Mouse (Mus musculus): Measurements from ENCODE around the gene Cyb5d1. TPM values are rescaled to one million over a fixed set of nuclear protein-coding genes. Genes with fewer than 3 reads are reported as not detected.

The Cyb5d1 gene
- total RNA-seq, 2 experiments from 2014 or later: 18.8 to 22.3 TPM

GRCm38 (mm10) chr11:69357690-69358089, 37.7 kb downstream of the Cyb5d1 start:
- DNase-seq: no peak

- DNase-seq: no peak
These were observed 38.9 kb downstream of the Cyb5d1 start for GRCm38 (mm10) chr11:69356544-69356943.

- no peak for DNase-seq
These were observed 49.0 kb downstream of the Cyb5d1 start for GRCm38 (mm10) chr11:69346441-69346840.

Other genes starting within 250 kb of the Cyb5d1 start
- not detected for gene Alox12b, start 238.6 kb downstream of the Cyb5d1 start, total RNA-seq (2021)
- gene Alox8, start 197.8 kb downstream of the Cyb5d1 start, total RNA-seq (2021): under 1 TPM in 1 of 2 experiments, not detected in 1; 0.09 TPM
- gene Gucy2e, start 158.6 kb downstream of the Cyb5d1 start, total RNA-seq (2021): not detected
- 1 to 10 TPM; 4.7 to 6.6 TPM for gene Cntrob, start 71.9 kb downstream of the Cyb5d1 start, total RNA-seq (2021)
- 10 to 100 TPM; 55.4 to 55.5 TPM for gene Trappc1, start 71.7 kb downstream of the Cyb5d1 start, total RNA-seq (2021)
- gene Kcnab3, start 69.4 kb downstream of the Cyb5d1 start, total RNA-seq (2021): under 1 TPM; 0.42 to 0.93 TPM
- gene Rnf227, start 55.2 kb downstream of the Cyb5d1 start, total RNA-seq (2021): 1 to 10 TPM in 1 of 2 experiments, under 1 TPM in 1; 0.85 to 2.1 TPM
- gene Chd3, start 26.2 kb downstream of the Cyb5d1 start, total RNA-seq (2021): 10 to 100 TPM; 39.0 to 59.5 TPM
- gene Naa38, start 144 bp downstream of the Cyb5d1 start, total RNA-seq (2021): 10 to 100 TPM; 83.8 to 94.5 TPM
- gene Tmem88, start 2.6 kb upstream of the Cyb5d1 start, total RNA-seq (2021): 10 to 100 TPM; 14.0 to 15.7 TPM
- gene Kdm6b, start 18.0 kb upstream of the Cyb5d1 start, total RNA-seq (2021): 10 to 100 TPM; 35.9 to 47.5 TPM
- 1 to 10 TPM in 1 of 2 experiments, under 1 TPM in 1; 0.07 to 1.1 TPM for gene Dnah2, start 153.5 kb upstream of the Cyb5d1 start, total RNA-seq (2021)
- 1 to 10 TPM; 1.6 to 2.3 TPM for gene Efnb3, start 164.6 kb upstream of the Cyb5d1 start, total RNA-seq (2021)
- 1 to 10 TPM; 4.3 to 5.5 TPM for gene Wrap53, start 184.6 kb upstream of the Cyb5d1 start, total RNA-seq (2021)
- gene Trp53, start 184.7 kb upstream of the Cyb5d1 start, total RNA-seq (2021): 10 to 100 TPM; 30.9 to 41.2 TPM
- 100 to 1,000 TPM; 351 to 394 TPM for gene Atp1b2, start 210.3 kb upstream of the Cyb5d1 start, total RNA-seq (2021)
- under 1 TPM in 1 of 2 experiments, not detected in 1; 0.54 TPM for gene Shbg, start 222.3 kb upstream of the Cyb5d1 start, total RNA-seq (2021)
- gene Sat2, start 226.4 kb upstream of the Cyb5d1 start, total RNA-seq (2021): 1 to 10 TPM; 5.6 to 5.7 TPM
- gene Fxr2, start 237.4 kb upstream of the Cyb5d1 start, total RNA-seq (2021): 10 to 100 TPM; 66.3 to 85.0 TPM